In genomic region chr1:73905111-73905810, GRCm38 (mm10) we compare ENCODE assay signal across 10 mouse cellular contexts.
DNase-seq lines count a peak whose midpoint lies in the region; ATAC-seq and TF ChIP-seq lines count a peak whose summit lies in the region.
"Had no signal": no experiment of that assay in that cellular context is flagged by ENCODE, and none has a peak within 500 bp of the region (broad histone marks: within the 10 kb centered on the region; RNA-seq: fewer than 3 reads in every experiment).

No protein-coding gene starts in this region.

- H3K4me2 ChIP-seq in heart, postnatal 0 days (ENCODE audit: low read depth, low read length), result no peak overlapping the region
- no peak overlapping the region for H3K4me2 ChIP-seq in hindbrain, embryonic 11.5 days (replicated peaks; ENCODE audit: low read depth, low read length)
- H3K4me2 ChIP-seq: limb, embryonic 15.5 days had no signal

- no peak overlapping the region for H3K4me3 ChIP-seq in heart, postnatal 0 days (ENCODE audit: low read depth, low read length)
- H3K4me3 ChIP-seq in hindbrain, embryonic 11.5 days (ENCODE audit: low read depth, low read length), result no peak overlapping the region
- H3K4me3 ChIP-seq: limb, embryonic 15.5 days had no signal

- H3K9me3 ChIP-seq in heart, postnatal 0 days (replicated peaks; ENCODE audit: control insufficient read depth, low read length), result no peaks in the 10 kb centered on the region
- H3K9me3 ChIP-seq in hindbrain, embryonic 11.5 days (ENCODE audit: control insufficient read depth, low read length), result no peaks in the 10 kb centered on the region
- H3K9me3 ChIP-seq: limb, embryonic 15.5 days had no signal

- ATAC-seq in heart, postnatal 0 days (ENCODE audit: insufficient read depth, low read depth), result no peak
- no peak for ATAC-seq in hindbrain, embryonic 11.5 days (ENCODE audit: low FRiP score)

- DNase-seq in adrenal gland, adult (ENCODE audit: inconsistent age in 2 of 2, low spot score in 1 of 2), result peak; percentile 69 to 85
- DNase-seq in adrenal gland, postnatal 10 days, result no peak
- peak; percentile 15 for DNase-seq in kidney, adult 9 months
- DNase-seq in kidney, adult 11 months, result no peak
- DNase-seq in MN1 (ENCODE audit: low spot score), result peak; percentile 49
- peak; percentile 16 for DNase-seq in heart, postnatal 0 days (ENCODE audit: low spot score)
- no peak for DNase-seq in retina, postnatal 1 day
- no peak for DNase-seq in hindbrain, embryonic 11.5 days (ENCODE audit: low spot score)
- DNase-seq: cerebellum, postnatal 36 days had no signal

- no peak for TF ChIP-seq CTCF in heart, postnatal 0 days (IDR thresholded peaks at IDR 0.05; ENCODE audit: low read depth)

- H3K27me3 ChIP-seq in heart, postnatal 0 days (ENCODE audit: control insufficient read depth, insufficient read depth, low read length), result no peaks in the 10 kb centered on the region
- no peaks in the 10 kb centered on the region for H3K27me3 ChIP-seq in hindbrain, embryonic 11.5 days (ENCODE audit: control insufficient read depth, insufficient read depth, low read length)
- H3K27me3 ChIP-seq: limb, embryonic 15.5 days had no signal

- 0 out of 2 replicates have a peak overlapping the region, but pooled peaks have one; percentile 60 for H3K27ac ChIP-seq in heart, postnatal 0 days (ENCODE audit: low read depth)
- no peak overlapping the region for H3K27ac ChIP-seq in hindbrain, embryonic 11.5 days (ENCODE audit: low read depth, low read length)
- H3K27ac ChIP-seq: limb, embryonic 15.5 days had no signal

- peaks cover 13% of the 10 kb centered on the region for H3K4me1 ChIP-seq in heart, postnatal 0 days (ENCODE audit: control insufficient read depth, insufficient read depth)
- H3K4me1 ChIP-seq in hindbrain, embryonic 11.5 days (replicated peaks; ENCODE audit: control insufficient read depth, insufficient read depth, low read length), result no peaks in the 10 kb centered on the region

- WGBS in heart, postnatal 0 days, result 43% methylated on average over 10 of the region's 10 CpGs
- WGBS in hindbrain, embryonic 11.5 days, result 77% methylated on average over 10 of the region's 10 CpGs

- H3K36me3 ChIP-seq in heart, postnatal 0 days (replicated peaks; ENCODE audit: control insufficient read depth, insufficient read depth, low read length), result peaks cover 7% of the 10 kb centered on the region
- no peaks in the 10 kb centered on the region for H3K36me3 ChIP-seq in hindbrain, embryonic 11.5 days (ENCODE audit: control insufficient read depth, insufficient read depth, low read length)
- H3K36me3 ChIP-seq: limb, embryonic 15.5 days had no signal

- no peak overlapping the region for H3K9ac ChIP-seq in heart, postnatal 0 days (replicated peaks; ENCODE audit: low read depth, low read length)
- H3K9ac ChIP-seq in hindbrain, embryonic 11.5 days (ENCODE audit: low read depth, low read length), result no peak overlapping the region
- H3K9ac ChIP-seq: limb, embryonic 15.5 days had no signal

- TF ChIP-seq EP300 in heart, postnatal 0 days (IDR thresholded peaks at IDR 0.05; ENCODE audit: low read depth), result no peak

Comparison
In these comparisons a context has a peak if more than half of its experiments do, and no peak if none do; other contexts are left out.
1. DNase-seq: peak in adrenal gland, adult (2 of 2), kidney, adult 9 months (single experiment), MN1 (single experiment) and heart, postnatal 0 days (single experiment); none in adrenal gland, postnatal 10 days (single experiment), kidney, adult 11 months (single experiment), retina, postnatal 1 day (single experiment) and hindbrain, embryonic 11.5 days (single experiment).